Mouse (Mus musculus): ENCODE measurements at regions not wholly inside any gene's neighbourhood (a gene's known extent, or its start where the extent isn't known, plus 50 kb on each side); places are given as distances from the start of the nearest gene placed in this dataset.
"Not testable (repeated sequence)": the region's sequence is repeated elsewhere in the genome, so short reads cannot be mapped to it uniquely, and the experiment has no call there.

- DNase-seq (ENCODE audit: low spot score): no peak
Observed at GRCm38 (mm10) chr14:16079096-16079495, 170.0 kb upstream of the Ngly1 start.

GRCm38 (mm10) chr14:16087231-16087630 is 161.8 kb upstream of the Ngly1 start:
- DNase-seq (ENCODE audit: low spot score): not testable (repeated sequence)

DNA sequence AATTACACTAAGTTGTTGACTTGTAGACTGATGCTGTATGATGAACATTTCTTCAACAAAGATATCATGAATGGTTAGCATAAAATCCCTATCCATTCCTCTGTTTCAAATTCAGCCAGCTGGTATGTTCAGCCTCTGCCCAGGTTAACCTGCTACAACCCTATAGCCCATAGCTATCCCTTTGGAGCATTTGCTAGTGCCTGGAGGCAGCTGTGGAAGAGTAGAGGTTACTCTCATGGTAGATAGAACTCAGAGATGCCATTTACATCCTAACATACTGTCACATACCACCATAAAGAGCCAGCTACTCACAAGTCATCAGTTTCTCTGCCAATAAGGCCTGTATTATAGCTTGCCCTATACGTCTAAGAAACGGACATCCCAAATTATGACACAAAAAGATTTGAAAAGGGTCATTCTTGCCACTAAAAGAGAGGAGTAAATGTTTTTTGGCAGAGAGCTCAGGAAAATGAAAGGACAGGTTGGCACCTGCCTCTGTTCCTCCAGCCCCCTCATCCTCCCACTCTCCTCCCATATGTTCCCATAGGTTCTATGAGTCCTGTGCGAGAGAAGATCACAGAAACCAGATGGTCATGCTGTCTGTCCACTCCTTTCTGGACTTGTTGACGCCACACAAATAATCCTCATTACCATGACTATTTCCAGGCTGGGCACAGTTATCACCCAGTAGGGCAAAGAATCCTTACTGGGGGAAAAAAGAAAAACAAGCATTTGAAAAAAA is 156.5 kb upstream of the Ngly1 start:
- DNase-seq (ENCODE audit: low spot score): no peak

- no peak for DNase-seq (ENCODE audit: low spot score)
Observed at GRCm38 (mm10) chr14:16093133-16093505, 156.0 kb upstream of the Ngly1 start.

DNA sequence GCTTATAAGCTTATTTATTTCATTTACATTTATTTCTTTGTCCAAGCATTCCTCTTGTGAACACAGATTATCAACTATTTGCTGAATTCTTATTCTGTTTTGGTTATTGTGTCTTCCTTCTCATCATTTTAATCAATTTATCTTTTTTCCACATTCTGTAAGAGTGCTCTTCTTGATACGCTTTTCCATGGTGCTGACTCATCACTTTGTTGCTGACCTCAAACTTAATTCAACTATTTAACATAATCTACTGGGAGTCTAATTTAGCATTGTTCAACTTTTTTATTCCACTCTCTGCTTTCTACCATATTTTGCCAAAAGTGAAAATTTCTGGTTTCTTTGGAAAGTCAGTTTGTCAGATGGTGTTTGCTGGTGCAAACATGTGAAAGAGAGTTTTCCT is 139.7 kb upstream of the Ngly1 start:
- DNase-seq (ENCODE audit: low spot score): no peak

- DNase-seq (ENCODE audit: low spot score): no peak
Observed at GRCm38 (mm10) chr14:16132672-16133071, 116.4 kb upstream of the Ngly1 start.

GRCm38 (mm10) chr14:16133410-16133809 is 115.7 kb upstream of the Ngly1 start:
- DNase-seq (ENCODE audit: low spot score): no peak

DNA sequence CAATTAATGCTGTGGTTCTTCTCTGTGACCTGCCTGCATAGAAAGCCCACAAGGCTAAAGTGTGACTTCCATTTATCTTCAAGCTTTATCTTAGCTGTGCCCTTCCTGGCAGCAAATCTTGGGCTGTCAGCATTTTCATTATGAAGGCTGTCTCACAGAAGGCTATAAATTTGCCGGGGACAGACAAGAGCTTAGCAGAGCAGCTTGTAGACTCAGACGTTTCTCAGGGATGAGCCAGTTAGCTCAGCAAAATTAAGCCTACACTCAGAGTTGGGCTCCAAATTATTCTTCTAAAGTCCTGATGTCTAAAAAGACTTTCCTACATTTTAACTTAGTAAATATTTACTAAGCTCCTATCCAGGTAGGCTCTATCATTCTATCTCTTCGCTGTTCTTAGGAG is 112.9 kb upstream of the Ngly1 start:
- DNase-seq (ENCODE audit: low spot score): no peak

- no peak for DNase-seq (ENCODE audit: low spot score)
Observed at GRCm38 (mm10) chr14:16144299-16144698, 104.8 kb upstream of the Ngly1 start.

GRCm38 (mm10) chr14:16146811-16147210 is 102.3 kb upstream of the Ngly1 start:
- DNase-seq (ENCODE audit: low spot score): no peak

GRCm38 (mm10) chr14:16151815-16152214 is 97.3 kb upstream of the Ngly1 start:
- no peak for DNase-seq (ENCODE audit: low spot score)

DNA sequence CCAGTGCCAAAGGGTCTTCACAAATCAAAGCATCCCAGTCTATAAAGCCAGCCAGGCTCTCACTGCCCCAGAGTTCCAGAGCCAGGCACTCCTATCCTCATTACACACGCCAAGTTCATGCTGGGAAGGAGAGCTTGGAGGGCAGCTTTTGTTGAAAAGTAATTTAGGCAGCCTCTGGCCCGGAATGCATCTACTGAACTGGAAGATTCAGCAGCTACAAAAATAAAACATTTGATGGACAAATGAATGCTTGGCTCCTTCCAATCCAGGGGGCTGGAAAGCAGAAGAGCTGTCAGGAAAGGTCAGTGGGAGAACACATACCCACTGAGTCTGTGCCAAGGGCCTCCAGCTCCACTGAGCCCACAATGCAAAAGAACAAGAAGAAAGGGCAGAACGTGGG is 96.4 kb upstream of the Ngly1 start:
- DNase-seq (ENCODE audit: low spot score): no peak

- DNase-seq (ENCODE audit: low spot score): no peak
Observed at GRCm38 (mm10) chr14:16155106-16155505, 94.0 kb upstream of the Ngly1 start.

GRCm38 (mm10) chr14:16170226-16170625 is 78.9 kb upstream of the Ngly1 start:
- DNase-seq (ENCODE audit: low spot score): no peak

- DNase-seq (ENCODE audit: low spot score): no peak
Observed at GRCm38 (mm10) chr14:16172261-16172660, 76.8 kb upstream of the Ngly1 start.

GRCm38 (mm10) chr14:16173292-16173691 is 75.8 kb upstream of the Ngly1 start:
- no peak for DNase-seq (ENCODE audit: low spot score)

GRCm38 (mm10) chr14:16178227-16178626 is 70.9 kb upstream of the Ngly1 start:
- no peak for DNase-seq (ENCODE audit: low spot score)

GRCm38 (mm10) chr14:16181822-16182221 is 67.3 kb upstream of the Ngly1 start:
- no peak for DNase-seq (ENCODE audit: low spot score)

GRCm38 (mm10) chr14:16185246-16185645 is 63.8 kb upstream of the Ngly1 start:
- DNase-seq (ENCODE audit: low spot score): no peak

All from ovary, postnatal 14 days (tissue).